Mouse (Mus musculus) adrenal gland, postnatal 10 days (tissue): ENCODE measurements around the gene Drc1. TPM values are rescaled to one million over a fixed set of nuclear protein-coding genes. Genes with fewer than 3 reads are reported as not detected.

Experiments
- DNase-seq: peaks from one replicate; pipeline ENCODE4 v3.0.0; 2021; ENCODE audit warnings: mixed read lengths
- total RNA-seq, 2 experiments: library from RNA; stranded (reverse); gene quantifications; 2 replicates each; pipeline ENCODE4 v1.2.3; 2021

The Drc1 gene
- total RNA-seq, 2 experiments from 2014 or later = 0.21 to 0.42 TPM

DNA sequence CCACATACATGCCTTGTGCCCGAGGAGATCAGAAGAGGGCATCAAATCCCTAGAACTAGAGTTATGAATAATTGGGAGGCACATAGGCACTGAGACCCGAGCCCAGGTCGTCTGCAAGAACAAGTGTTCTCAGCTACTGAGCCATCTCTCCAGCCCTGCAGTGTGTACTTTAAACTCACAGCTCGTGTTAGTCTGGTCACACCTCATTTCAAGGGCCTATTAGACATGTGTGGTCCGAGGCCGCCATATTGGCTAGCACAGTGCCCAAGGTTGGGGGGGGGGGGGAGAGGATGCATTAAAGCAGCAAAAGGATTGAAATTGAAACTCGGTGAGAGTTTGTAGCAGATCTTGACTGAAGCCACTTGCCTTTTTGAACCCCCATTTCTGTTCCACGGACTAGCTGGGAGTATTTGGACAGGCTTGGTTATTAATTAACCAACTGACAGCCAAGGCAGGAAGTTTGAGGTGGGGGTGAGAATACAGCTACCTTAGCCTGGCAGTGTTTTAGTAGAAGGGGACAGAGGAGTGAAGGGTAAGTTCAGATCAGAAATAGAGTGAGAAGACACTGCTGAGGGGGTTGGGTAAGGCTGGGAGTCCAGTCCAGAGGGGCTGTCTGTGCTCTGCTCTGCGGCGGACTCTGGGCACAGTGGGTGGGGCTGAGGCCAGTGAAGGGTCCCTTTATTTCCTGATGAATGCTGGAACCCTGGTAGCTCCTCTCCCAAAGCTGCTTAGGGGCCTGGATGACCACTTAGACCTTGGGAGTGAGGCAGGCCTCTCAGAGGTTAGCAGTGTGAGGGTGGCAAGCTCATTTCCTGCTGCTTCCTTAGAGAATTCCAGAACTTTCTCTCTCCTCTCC is 5.0 kb downstream of the Drc1 start:
- no peak for DNase-seq

- DNase-seq = no peak
These were observed 6.1 kb downstream of the Drc1 start for GRCm38 (mm10) chr5:30287106-30287882.

GRCm38 (mm10) chr5:30340815-30341214 is 59.6 kb downstream of the Drc1 start:
- no peak for DNase-seq

GRCm38 (mm10) chr5:30341601-30342365 is 60.6 kb downstream of the Drc1 start:
- no peak for DNase-seq

- no peak for DNase-seq
These were observed 61.4 kb downstream of the Drc1 start for GRCm38 (mm10) chr5:30342601-30343015.

- peak; percentile 79 for DNase-seq
These were observed 61.9 kb downstream of the Drc1 start for GRCm38 (mm10) chr5:30343107-30343506.

DNA sequence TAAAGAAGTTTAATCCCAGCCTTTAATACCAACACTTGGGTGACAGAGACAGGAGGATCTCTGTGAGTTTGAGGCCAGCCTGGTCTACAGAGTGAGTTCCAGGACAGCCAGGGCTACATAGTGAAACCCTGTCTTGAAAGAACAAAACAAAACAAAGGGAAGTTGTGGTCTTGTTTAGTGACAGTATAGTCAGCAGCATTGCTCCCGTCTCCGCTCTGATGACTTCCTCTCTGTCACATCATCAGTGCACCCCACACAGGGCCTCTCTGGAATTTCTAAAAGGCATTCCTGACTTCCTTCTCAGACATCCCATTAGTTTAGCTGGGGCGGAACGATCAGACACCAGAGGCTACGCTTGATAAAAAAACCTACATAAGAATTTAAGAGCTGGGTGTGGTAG is 62.7 kb downstream of the Drc1 start:
- DNase-seq = no peak

DNA sequence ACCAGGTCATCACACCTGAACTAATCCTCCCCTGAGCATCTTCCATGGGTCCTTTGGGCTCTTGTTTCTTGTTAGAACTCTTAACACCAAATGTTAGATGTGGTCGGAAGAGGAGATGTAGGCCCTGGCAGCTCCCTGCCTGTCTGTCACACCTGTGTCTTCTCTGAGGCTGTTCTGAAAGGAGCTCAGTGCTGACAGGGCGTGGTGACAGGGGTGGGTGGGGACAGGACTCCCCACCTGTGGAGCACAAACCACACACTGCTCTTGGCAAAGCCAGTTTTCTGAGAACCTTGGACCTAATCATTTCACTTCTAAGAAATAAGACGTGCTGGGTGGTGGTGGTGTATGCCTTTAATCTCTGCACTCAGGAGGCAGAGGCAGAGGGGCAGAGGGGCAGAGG is 72.4 kb downstream of the Drc1 start:
- DNase-seq = no peak

DNA sequence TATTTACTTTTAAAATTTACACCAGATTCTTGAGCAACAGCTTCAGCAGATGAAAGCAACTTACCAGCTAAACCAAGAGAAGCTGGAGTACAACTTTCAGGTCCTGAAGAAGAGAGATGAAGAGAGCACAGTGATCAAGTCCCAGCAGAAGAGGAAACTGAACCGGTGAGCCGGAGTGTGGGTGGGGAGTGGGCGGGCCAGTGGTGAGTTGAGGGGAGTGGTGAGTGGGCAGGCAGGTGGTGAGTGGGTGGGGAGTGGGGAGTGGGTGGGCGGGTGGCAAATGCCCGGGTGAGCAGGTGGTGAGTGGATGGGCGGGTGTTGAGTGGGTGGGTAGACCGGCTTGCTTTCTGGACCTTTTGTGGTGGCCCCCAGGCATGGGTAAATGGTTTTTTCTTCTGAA is 73.9 kb downstream of the Drc1 start:
- no peak for DNase-seq

GRCm38 (mm10) chr5:30355559-30356159 is 74.5 kb downstream of the Drc1 start:
- DNase-seq = peak; percentile 51

GRCm38 (mm10) chr5:30356647-30357046 is 75.5 kb downstream of the Drc1 start:
- no peak for DNase-seq

DNA sequence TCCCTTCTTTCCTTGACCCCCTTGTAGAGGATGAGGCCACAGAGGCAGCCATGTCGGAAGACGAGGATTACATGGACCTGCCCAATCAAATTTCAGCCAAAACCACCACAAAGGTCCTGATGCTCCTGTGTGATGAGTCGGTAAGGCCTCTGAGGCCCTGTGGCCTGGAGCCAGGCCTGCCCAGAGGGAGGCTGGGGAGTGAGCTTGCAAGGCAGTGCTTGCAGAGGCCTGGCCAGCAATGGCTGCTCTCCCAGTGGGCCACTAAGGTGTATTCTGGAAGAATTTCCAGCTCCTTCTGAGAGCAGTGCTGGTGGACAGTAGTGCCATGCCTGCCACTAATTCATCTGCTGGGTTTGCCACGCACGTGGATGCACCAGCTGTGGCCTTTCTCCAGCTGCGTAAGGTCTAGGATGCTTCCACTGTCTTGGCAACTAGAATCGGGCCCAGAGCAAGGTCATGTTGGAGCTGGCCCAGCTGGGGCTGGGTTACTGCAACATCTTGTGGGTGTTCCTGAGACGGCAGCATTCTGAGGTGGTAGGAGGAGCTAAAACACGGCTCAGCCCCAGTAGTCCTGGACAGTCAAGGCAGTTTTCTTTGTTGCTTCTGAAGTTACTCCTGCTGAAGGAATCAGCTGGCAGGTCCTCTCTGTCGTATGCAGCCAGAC is 77.4 kb downstream of the Drc1 start:
- peak; percentile 62 for DNase-seq

DNA sequence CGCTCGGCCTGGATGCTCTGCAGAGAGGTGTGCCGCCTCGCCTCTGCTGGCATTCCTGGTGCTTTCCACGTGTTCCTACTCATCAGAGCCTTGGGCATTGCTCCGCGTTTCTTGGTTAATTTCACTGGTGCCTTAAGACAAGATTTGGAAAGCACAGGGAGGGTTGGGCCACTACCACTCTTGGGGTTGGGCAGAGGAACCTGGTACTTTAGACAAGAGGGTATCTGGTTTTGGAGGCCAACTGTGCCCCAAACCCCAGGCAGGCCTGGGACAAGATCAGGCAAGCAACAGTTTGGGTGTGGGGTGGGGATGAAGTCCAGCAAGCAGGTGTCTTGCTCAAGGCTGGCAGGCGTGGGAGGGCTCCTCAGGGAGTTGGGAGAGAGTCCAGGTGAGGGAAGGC is 86.2 kb downstream of the Drc1 start:
- no peak for DNase-seq

GRCm38 (mm10) chr5:30369426-30369825 is 88.2 kb downstream of the Drc1 start:
- peak; percentile 63 for DNase-seq

GRCm38 (mm10) chr5:30382876-30383275 is 101.7 kb downstream of the Drc1 start:
- DNase-seq = no peak

- DNase-seq = no peak
These were observed 106.5 kb downstream of the Drc1 start for GRCm38 (mm10) chr5:30387726-30388125.

- DNase-seq = peak; percentile 41
These were observed 108.6 kb downstream of the Drc1 start for GRCm38 (mm10) chr5:30389836-30390235.

DNA sequence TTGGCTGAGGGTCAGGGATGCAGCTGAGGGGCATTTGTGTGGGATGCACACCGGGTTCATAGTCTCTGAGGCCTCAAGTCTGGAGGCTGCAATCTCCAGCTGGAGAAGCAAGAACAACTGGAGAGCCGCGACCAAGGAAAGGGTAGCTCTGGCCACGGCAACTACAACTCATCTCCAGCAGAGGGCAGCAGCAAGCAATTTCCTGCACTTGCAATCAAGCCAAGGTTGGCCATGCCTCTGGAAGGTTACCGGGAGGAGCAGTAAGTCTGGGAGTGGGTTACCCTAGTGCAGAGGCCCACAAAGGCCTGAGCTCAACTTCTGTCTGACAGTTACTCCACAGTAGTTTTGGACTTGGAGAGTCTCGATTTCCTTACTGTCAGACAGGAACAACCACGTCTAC is 110.3 kb downstream of the Drc1 start:
- peak; percentile 88 for DNase-seq

DNA sequence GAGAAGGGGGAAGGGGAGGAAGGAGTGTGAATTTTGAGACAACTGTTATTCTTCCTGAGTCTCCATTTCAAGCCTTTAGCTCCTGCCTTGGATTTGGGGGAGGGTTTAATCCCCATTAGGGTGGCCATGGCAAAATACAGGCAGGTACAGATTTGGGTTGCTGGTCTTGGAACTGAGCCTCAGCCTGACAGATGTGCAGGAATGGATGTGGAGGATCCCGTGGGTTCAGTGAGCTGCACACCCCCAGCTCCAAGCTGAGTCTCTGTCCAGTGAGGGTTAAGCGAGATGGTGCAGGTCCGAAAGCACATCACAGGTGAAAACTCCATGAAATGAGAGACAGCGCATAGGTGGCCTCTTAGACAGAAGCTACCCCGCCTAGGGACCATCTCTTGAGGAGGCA is 119.3 kb downstream of the Drc1 start:
- no peak for DNase-seq

DNA sequence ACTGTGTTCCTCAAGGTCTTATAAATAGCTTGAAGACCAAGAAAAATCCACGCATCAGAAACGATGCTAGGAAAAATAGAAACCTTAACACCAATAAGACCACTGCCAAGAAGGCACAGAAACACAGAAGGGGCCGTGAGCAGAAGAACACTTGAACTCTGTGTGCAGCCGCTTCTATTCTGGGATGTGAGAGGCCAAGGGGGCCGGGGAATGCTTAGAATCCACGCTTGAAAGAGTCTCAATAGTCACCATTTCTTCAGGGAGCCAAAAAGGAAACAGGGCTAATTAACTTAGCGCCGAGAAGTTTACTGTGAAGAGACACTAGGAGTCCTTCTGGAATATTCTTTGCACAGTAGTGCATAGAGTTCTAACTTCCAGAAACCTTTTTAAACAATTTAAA is 120.0 kb downstream of the Drc1 start:
- no peak for DNase-seq

GRCm38 (mm10) chr5:30406876-30407275 is 125.7 kb downstream of the Drc1 start:
- peak; percentile 40 for DNase-seq

DNA sequence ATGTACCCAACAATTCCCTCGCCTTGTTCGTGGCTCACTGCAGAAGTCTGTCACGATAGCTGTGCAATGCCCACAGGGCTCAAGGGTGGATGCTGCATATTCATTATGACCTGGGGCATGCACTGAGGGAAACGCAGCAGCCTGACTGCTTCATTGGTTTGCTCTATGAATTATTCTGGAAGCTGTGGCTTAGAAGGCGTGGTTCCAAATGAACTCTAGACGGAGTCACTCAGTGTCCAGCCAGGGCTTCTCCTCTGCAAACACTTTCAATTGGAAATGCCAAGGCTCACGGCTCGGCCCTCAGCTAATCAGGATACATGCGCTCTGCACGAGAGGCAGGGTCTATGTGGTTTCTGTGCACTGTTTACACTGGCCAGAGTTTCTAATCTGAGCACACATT is 130.3 kb downstream of the Drc1 start:
- DNase-seq = peak; percentile 38
